In genomic region chr13:96584201-96584600, GRCm38 (mm10) we compare ENCODE assay signal across 24 mouse cellular contexts.
"Had no signal": no experiment of that assay in that cellular context is flagged by ENCODE, and none has a peak within 500 bp of the region (broad histone marks: within the 10 kb centered on the region; RNA-seq: fewer than 3 reads in every experiment).

No protein-coding gene starts in this region.

- H3K4me2 ChIP-seq: heart, embryonic 11.5 days; heart, embryonic 13.5 days; heart, embryonic 15.5 days; hindbrain, embryonic 13.5 days; hindbrain, embryonic 15.5 days; kidney, embryonic 15.5 days; limb, embryonic 12.5 days had no signal

- H3K4me1 ChIP-seq: heart, embryonic 15.5 days; hindbrain, embryonic 15.5 days; kidney, embryonic 15.5 days; limb, embryonic 10.5 days; limb, embryonic 12.5 days had no signal

- H3K36me3 ChIP-seq: heart, embryonic 13.5 days; heart, embryonic 15.5 days; hindbrain, embryonic 13.5 days; hindbrain, embryonic 15.5 days; kidney, embryonic 15.5 days; limb, embryonic 10.5 days; limb, embryonic 12.5 days had no signal

- H3K9ac ChIP-seq: forebrain, postnatal 0 days; heart, embryonic 13.5 days; heart, embryonic 15.5 days; hindbrain, embryonic 13.5 days; hindbrain, embryonic 15.5 days; kidney, embryonic 15.5 days; limb, embryonic 12.5 days had no signal

- H3K4me3 ChIP-seq: heart, adult 2 months; heart, embryonic 13.5 days; heart, embryonic 15.5 days; hindbrain, embryonic 13.5 days; hindbrain, embryonic 15.5 days; kidney, embryonic 15.5 days; limb, embryonic 10.5 days; limb, embryonic 12.5 days had no signal

- ATAC-seq: forebrain, postnatal 0 days; intestine, embryonic 16.5 days had no signal

- DNase-seq: forebrain, postnatal 0 days; gastrocnemius, postnatal 14 days; gastrocnemius, postnatal 36 days; heart, adult 11 months; heart, adult 2 months; heart, postnatal 14 days; heart, postnatal 36 days; kidney, adult 11 months; kidney, adult 2 months; kidney, adult 9 months; kidney, postnatal 14 days; kidney, postnatal 36 days; layer of hippocampus, adult 9-11 months; layer of hippocampus, postnatal 36 days had no signal

- H3K27me3 ChIP-seq: heart, embryonic 13.5 days; heart, embryonic 15.5 days; hindbrain, embryonic 13.5 days; hindbrain, embryonic 15.5 days; kidney, embryonic 15.5 days; limb, embryonic 12.5 days had no signal

- H3K27ac ChIP-seq: heart, adult 2 months; heart, embryonic 13.5 days; heart, embryonic 15.5 days; hindbrain, embryonic 13.5 days; hindbrain, embryonic 15.5 days; kidney, embryonic 15.5 days; kidney, postnatal 0 days; limb, embryonic 10.5 days; limb, embryonic 12.5 days had no signal

- H3K9me3 ChIP-seq: heart, embryonic 13.5 days; heart, embryonic 15.5 days; hindbrain, embryonic 13.5 days; hindbrain, embryonic 15.5 days; kidney, embryonic 15.5 days; limb, embryonic 10.5 days; limb, embryonic 12.5 days had no signal
